Mouse (Mus musculus): ENCODE results near the gene Brsk2. TPM values are rescaled to one million over a fixed set of nuclear protein-coding genes. Genes with fewer than 3 reads are reported as not detected.

Gene Brsk2
- polyA plus RNA-seq, 1 experiment from 2014 or later, result 13.8 TPM

DNA sequence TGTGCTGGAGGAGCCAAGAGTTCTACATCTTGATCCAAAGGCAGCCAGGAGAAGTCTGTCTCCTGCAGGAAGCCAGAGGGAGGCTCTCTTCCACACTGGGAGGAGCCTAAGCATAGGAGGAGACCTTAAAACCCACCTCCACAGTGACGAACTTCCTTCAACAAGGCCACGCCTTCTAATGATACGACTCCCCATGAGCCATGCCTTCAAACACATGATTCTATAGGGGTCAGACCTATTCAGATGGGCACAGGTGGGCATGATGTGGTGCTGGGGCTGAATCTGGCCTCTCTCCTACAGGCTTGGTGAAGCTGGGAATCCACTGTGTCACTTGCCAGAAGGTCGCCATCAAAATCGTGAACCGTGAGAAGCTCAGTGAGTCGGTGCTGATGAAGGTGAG lies 31.7 kb downstream of the Brsk2 start:
- ATAC-seq (replicated peaks; ENCODE audit: low FRiP score) (no peak), DNase-seq (ENCODE audit: low spot score) (no peak)
- Histone ChIP-seq H3K27ac (ENCODE audit: low read depth, low read length) (no peak overlapping the region), H3K27me3 (ENCODE audit: control insufficient read depth, insufficient read depth, low read length) (no peaks in the 10 kb centered on the region), H3K4me2 (ENCODE audit: low read depth, low read length, severe bottlenecking) (no peak overlapping the region), H3K9ac (ENCODE audit: low read length) (no peak overlapping the region), H3K4me3 (ENCODE audit: low read depth, low read length) (no peak overlapping the region), H3K4me1 (replicated peaks; ENCODE audit: control insufficient read depth, insufficient read depth, low read length) (no peaks in the 10 kb centered on the region; the same call in 1 of the 2 replicates), H3K36me3 (ENCODE audit: control insufficient read depth, insufficient read depth, low read length) (peaks cover 4% of the 10 kb centered on the region; the same call in 1 of the 2 replicates), H3K9me3 (ENCODE audit: control insufficient read depth, low read length) (no peaks in the 10 kb centered on the region)
- WGBS, result 96% methylated on average over 7 of the region's 7 CpGs

DNA sequence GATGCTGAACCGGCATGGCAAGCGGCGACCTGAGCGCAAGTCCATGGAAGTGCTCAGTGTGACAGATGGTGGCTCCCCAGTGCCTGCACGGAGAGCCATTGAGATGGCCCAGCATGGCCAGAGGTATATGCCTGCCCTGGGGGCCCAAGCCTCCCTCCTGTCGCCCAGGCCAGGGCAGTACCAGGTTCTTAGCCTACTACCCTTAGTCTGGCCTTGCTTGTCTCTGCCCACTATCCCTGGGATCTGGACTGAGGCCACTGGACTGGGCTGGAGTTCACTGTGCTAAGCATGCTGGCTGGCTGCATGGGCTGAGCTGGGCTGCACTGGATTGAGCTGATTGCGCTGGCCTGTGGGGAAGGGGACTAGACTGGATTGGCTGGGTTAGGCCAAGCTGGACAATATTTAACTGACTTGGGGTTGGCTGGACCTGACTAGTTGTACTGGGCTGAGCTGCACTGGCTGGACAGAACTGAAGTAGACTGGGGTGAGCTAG lies 38.8 kb downstream of the Brsk2 start:
- no peaks in the 10 kb centered on the region for H3K27me3 ChIP-seq (ENCODE audit: control insufficient read depth, insufficient read depth, low read length)
- ATAC-seq (replicated peaks; ENCODE audit: low FRiP score) (no peak; the same call in 1 of the 2 replicates), DNase-seq (ENCODE audit: low spot score) (no peak)
- peaks cover 7% of the 10 kb centered on the region; the same call in 1 of the 2 replicates for H3K36me3 ChIP-seq (ENCODE audit: control insufficient read depth, insufficient read depth, low read length)
- WGBS, result 92% methylated on average over 7 of the region's 7 CpGs
- no peaks in the 10 kb centered on the region for H3K4me1 ChIP-seq (replicated peaks; ENCODE audit: control insufficient read depth, insufficient read depth, low read length)
- H3K4me3 ChIP-seq (ENCODE audit: low read depth, low read length), result no peak overlapping the region
- no peak overlapping the region for H3K27ac ChIP-seq (ENCODE audit: low read depth, low read length)
- H3K9me3 ChIP-seq (ENCODE audit: control insufficient read depth, low read length), result no peaks in the 10 kb centered on the region
- H3K9ac ChIP-seq (ENCODE audit: low read length), result no peak overlapping the region
- H3K4me2 ChIP-seq (ENCODE audit: low read depth, low read length, severe bottlenecking), result no peak overlapping the region

DNA sequence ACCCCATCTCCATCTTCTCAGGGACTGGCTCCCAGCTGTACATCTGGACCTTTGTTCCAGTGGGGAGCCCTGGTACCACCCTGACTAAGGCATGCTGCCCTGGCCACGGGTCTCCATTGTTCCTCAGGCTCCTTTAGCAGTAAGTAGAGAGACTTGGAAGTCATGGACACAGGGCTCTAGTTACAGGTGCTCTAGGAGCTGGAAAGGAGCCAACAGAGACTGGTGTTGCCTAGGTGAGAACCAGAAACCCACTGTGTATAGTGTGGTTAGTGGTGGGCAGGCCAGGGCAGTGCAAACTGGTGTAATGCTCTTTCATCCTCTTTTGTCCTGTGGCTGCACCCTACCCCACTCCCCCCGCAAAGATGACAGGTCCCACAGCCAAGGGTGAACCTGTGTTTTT lies 41.6 kb downstream of the Brsk2 start:
- no peak overlapping the region for H3K4me2 ChIP-seq (ENCODE audit: low read depth, low read length, severe bottlenecking)
- no peaks in the 10 kb centered on the region for H3K27me3 ChIP-seq (ENCODE audit: control insufficient read depth, insufficient read depth, low read length)
- no peak overlapping the region for H3K9ac ChIP-seq (ENCODE audit: low read length)
- peaks cover 6% of the 10 kb centered on the region; the same call in 1 of the 2 replicates for H3K36me3 ChIP-seq (ENCODE audit: control insufficient read depth, insufficient read depth, low read length)
- WGBS, result 88% methylated on average over 2 of the region's 2 CpGs
- H3K4me3 ChIP-seq (ENCODE audit: low read depth, low read length), result no peak overlapping the region
- no peaks in the 10 kb centered on the region for H3K4me1 ChIP-seq (replicated peaks; ENCODE audit: control insufficient read depth, insufficient read depth, low read length)
- 0 out of 2 replicates have a peak, but pooled peaks have one; percentile 29 for ATAC-seq (replicated peaks; ENCODE audit: low FRiP score)
- DNase-seq (ENCODE audit: low spot score), result no peak
- H3K27ac ChIP-seq (ENCODE audit: low read depth, low read length), result no peak overlapping the region
- no peaks in the 10 kb centered on the region for H3K9me3 ChIP-seq (ENCODE audit: control insufficient read depth, low read length)

DNA sequence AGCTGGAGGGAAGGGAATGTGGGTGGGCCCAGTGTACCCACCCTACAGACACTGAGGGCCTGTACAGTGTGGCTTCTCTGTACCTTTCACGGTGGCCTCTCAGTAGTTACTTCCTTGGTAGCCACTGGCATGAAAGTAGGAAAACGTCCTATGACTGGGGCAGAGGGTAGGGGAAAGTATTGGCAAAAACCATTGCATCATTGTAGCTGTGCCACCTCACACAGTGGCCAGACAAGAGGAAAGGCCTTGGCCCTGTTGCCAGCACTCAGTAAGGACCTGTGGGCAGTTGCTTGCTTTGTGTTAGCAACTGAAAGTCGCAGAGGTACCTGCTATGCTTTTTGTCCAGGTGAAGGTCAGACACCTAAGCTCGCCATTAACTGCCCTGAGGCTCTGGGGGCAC lies 44.6 kb downstream of the Brsk2 start:
- Histone ChIP-seq H3K36me3 (ENCODE audit: control insufficient read depth, insufficient read depth, low read length) (peaks cover 6% of the 10 kb centered on the region; the same call in 1 of the 2 replicates), H3K27me3 (ENCODE audit: control insufficient read depth, insufficient read depth, low read length) (no peaks in the 10 kb centered on the region), H3K4me2 (ENCODE audit: low read depth, low read length, severe bottlenecking) (no peak overlapping the region), H3K27ac (ENCODE audit: low read depth, low read length) (no peak overlapping the region), H3K9me3 (ENCODE audit: control insufficient read depth, low read length) (no peaks in the 10 kb centered on the region), H3K4me3 (ENCODE audit: low read depth, low read length) (no peak overlapping the region), H3K4me1 (replicated peaks; ENCODE audit: control insufficient read depth, insufficient read depth, low read length) (no peaks in the 10 kb centered on the region), H3K9ac (ENCODE audit: low read length) (no peak overlapping the region)
- 89% methylated on average over 4 of the region's 4 CpGs for WGBS
- ATAC-seq (replicated peaks; ENCODE audit: low FRiP score) (no peak), DNase-seq (ENCODE audit: low spot score) (no peak)

DNA sequence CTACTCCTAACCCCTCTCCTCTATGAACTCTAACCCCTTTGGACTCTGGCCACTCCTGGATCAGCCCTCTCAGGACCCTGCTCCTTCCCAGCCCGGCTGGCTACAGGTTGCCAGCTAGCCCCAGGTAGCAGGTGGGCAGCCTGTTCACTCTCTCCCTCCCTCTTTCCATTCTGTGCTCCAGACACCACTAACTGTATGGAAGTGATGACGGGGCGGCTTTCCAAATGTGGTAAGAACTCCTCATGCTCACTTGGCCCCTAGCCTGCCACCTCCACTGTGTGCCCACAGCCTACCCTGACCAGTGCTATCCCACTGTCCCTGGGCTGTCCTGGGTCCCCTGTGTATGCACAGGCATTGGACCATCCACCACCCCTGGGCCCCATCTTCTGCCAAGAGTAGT lies 51.1 kb downstream of the Brsk2 start:
- Histone ChIP-seq H3K4me1 (replicated peaks; ENCODE audit: control insufficient read depth, insufficient read depth, low read length) (no peaks in the 10 kb centered on the region), H3K36me3 (ENCODE audit: control insufficient read depth, insufficient read depth, low read length) (peaks cover 2% of the 10 kb centered on the region; the same call in 1 of the 2 replicates), H3K4me3 (ENCODE audit: low read depth, low read length) (no peak overlapping the region), H3K27me3 (ENCODE audit: control insufficient read depth, insufficient read depth, low read length) (no peaks in the 10 kb centered on the region), H3K27ac (ENCODE audit: low read depth, low read length) (no peak overlapping the region), H3K4me2 (ENCODE audit: low read depth, low read length, severe bottlenecking) (no peak overlapping the region), H3K9ac (ENCODE audit: low read length) (no peak overlapping the region), H3K9me3 (ENCODE audit: control insufficient read depth, low read length) (no peaks in the 10 kb centered on the region)
- 0 out of 2 replicates have a peak, but pooled peaks have one; percentile 22 for ATAC-seq (replicated peaks; ENCODE audit: low FRiP score)
- WGBS, result 86% methylated on average over 3 of the region's 3 CpGs
- DNase-seq (ENCODE audit: low spot score), result no peak

DNA sequence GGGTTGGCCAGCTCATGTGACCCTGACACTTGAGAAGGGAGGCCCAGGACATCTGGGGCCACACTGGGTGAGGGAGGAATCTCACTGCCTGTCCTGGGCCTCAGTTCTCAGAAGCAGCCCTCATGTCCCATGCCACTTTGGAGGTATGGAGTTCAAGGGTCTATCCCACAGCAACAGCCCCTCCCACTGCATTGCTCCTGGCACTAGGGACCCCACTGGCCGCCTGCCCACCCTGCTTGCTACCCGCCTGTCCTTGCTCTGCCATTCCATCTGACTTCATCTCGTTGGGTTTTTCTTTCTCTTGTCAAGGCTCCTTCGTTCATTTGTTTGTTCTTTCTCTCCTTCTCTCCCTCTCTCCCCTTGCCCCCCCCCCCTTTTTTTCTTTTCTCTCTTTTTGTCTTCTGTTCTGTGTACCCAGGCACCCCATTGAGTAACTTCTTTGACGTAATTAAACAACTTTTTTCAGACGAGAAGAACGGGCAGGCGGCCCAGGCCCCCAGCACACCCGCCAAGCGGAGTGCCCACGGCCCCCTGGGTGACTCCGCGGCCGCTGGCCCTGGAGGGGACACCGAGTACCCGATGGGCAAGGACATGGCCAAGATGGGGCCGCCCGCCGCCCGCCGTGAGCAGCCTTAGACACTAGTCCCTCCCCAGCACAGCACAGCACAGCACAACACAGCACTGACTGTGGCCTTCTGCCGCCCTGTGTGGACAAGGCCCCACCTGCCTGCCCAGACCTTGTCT lies 52.2 kb downstream of the Brsk2 start:
- no peaks in the 10 kb centered on the region for H3K27me3 ChIP-seq (ENCODE audit: control insufficient read depth, insufficient read depth, low read length)
- no peaks in the 10 kb centered on the region for H3K9me3 ChIP-seq (ENCODE audit: control insufficient read depth, low read length)
- WGBS, result 73% methylated on average over 22 of the region's 22 CpGs
- no peak overlapping the region for H3K4me3 ChIP-seq (ENCODE audit: low read depth, low read length)
- ATAC-seq (replicated peaks; ENCODE audit: low FRiP score) (no peak; the same call in 1 of the 2 replicates), DNase-seq (ENCODE audit: low spot score) (no peak)
- no peaks in the 10 kb centered on the region for H3K4me1 ChIP-seq (replicated peaks; ENCODE audit: control insufficient read depth, insufficient read depth, low read length)
- no peak overlapping the region for H3K9ac ChIP-seq (ENCODE audit: low read length)
- no peak overlapping the region for H3K4me2 ChIP-seq (ENCODE audit: low read depth, low read length, severe bottlenecking)
- no peak overlapping the region for H3K27ac ChIP-seq (ENCODE audit: low read depth, low read length)
- peaks cover 2% of the 10 kb centered on the region; the same call in 1 of the 2 replicates for H3K36me3 ChIP-seq (ENCODE audit: control insufficient read depth, insufficient read depth, low read length)

DNA sequence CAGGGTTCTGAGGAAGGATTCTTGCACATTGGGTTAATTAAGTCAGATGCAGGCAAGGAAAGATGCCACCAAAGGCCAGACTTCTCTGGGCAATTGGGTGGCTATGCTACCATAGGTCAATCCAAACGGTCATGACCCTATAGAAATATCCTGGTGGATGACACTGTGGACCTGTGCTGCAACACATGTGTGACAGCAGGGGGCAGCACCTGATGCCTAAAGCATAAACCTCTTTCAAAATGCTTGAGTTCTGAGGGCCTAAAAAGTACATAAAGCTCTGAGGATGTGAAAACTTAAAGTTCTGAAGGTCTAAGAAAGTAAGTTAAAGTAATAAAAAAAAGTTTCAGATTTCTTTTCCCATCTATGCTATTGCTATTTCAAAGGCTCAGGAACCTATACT lies 67.0 kb downstream of the Brsk2 start:
- no peak for ATAC-seq (replicated peaks; ENCODE audit: low FRiP score)
- no peak overlapping the region for H3K4me2 ChIP-seq (ENCODE audit: low read depth, low read length, severe bottlenecking)
- no peaks in the 10 kb centered on the region for H3K36me3 ChIP-seq (ENCODE audit: control insufficient read depth, insufficient read depth, low read length)
- no peak overlapping the region for H3K27ac ChIP-seq (ENCODE audit: low read depth, low read length)
- DNase-seq (ENCODE audit: low spot score), result peak; percentile 67
- no peak overlapping the region for H3K9ac ChIP-seq (ENCODE audit: low read length)
- no peaks in the 10 kb centered on the region for H3K27me3 ChIP-seq (ENCODE audit: control insufficient read depth, insufficient read depth, low read length)
- H3K9me3 ChIP-seq (ENCODE audit: control insufficient read depth, low read length), result no peaks in the 10 kb centered on the region
- no peaks in the 10 kb centered on the region for H3K4me1 ChIP-seq (replicated peaks; ENCODE audit: control insufficient read depth, insufficient read depth, low read length)
- WGBS, result 83% methylated on average over 1 of the region's 1 CpGs
- H3K4me3 ChIP-seq (ENCODE audit: low read depth, low read length), result no peak overlapping the region

DNA sequence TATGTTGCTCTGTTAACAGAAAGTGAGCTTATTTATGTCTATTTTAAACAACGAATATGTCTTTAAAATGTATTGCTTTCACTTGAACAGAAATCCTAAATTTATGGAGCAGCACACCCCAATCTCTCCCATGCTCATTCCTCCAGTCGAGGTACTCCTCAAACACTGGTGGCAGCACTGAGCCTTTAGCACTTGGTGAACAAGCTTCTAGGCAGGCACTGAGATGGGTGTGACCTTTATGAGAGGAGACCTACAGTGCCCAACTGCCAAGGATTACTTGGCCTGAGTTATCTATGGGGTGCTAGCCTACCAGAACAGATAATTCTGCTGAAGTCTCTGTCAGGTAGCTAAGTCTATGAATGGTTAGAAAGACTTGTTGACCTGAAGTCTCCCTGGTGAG lies 70.1 kb downstream of the Brsk2 start:
- H3K9me3 ChIP-seq (ENCODE audit: control insufficient read depth, low read length), result no peaks in the 10 kb centered on the region
- H3K9ac ChIP-seq (ENCODE audit: low read length), result no peak overlapping the region
- no peak for ATAC-seq (replicated peaks; ENCODE audit: low FRiP score)
- H3K27ac ChIP-seq (ENCODE audit: low read depth, low read length), result no peak overlapping the region
- H3K27me3 ChIP-seq (ENCODE audit: control insufficient read depth, insufficient read depth, low read length), result no peaks in the 10 kb centered on the region
- no peak for DNase-seq (ENCODE audit: low spot score)
- H3K36me3 ChIP-seq (ENCODE audit: control insufficient read depth, insufficient read depth, low read length), result no peaks in the 10 kb centered on the region
- no peaks in the 10 kb centered on the region for H3K4me1 ChIP-seq (replicated peaks; ENCODE audit: control insufficient read depth, insufficient read depth, low read length)
- WGBS, result 56% methylated on average over 2 of the region's 2 CpGs
- no peak overlapping the region for H3K4me2 ChIP-seq (ENCODE audit: low read depth, low read length, severe bottlenecking)
- H3K4me3 ChIP-seq (ENCODE audit: low read depth, low read length), result no peak overlapping the region

DNA sequence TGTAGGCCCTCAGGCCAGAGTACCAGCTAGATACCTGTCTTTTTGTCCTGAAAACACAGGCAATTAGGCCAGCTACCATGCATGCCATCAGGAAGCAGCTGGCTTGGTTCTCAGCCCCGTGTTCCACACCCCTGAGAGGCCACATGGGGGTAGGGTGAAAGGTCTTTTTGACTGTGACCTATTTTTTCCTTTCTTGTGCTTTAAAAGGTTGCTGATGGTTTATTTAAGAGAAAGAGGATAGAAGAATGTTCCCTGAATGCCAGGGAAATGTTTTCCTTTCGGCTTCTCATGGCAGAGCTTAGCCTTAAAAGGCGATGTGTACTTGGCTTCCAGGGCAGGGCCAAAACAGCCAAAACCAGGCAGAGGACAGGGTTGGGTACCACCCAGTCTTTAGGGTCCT lies 71.3 kb downstream of the Brsk2 start:
- ATAC-seq (replicated peaks; ENCODE audit: low FRiP score) (no peak), DNase-seq (ENCODE audit: low spot score) (no peak)
- Histone ChIP-seq H3K27ac (ENCODE audit: low read depth, low read length) (no peak overlapping the region), H3K9ac (ENCODE audit: low read length) (no peak overlapping the region), H3K4me3 (ENCODE audit: low read depth, low read length) (no peak overlapping the region), H3K36me3 (ENCODE audit: control insufficient read depth, insufficient read depth, low read length) (no peaks in the 10 kb centered on the region), H3K27me3 (ENCODE audit: control insufficient read depth, insufficient read depth, low read length) (no peaks in the 10 kb centered on the region), H3K4me1 (replicated peaks; ENCODE audit: control insufficient read depth, insufficient read depth, low read length) (no peaks in the 10 kb centered on the region), H3K4me2 (ENCODE audit: low read depth, low read length, severe bottlenecking) (no peak overlapping the region), H3K9me3 (ENCODE audit: control insufficient read depth, low read length) (no peaks in the 10 kb centered on the region)
- WGBS, result 74% methylated on average over 3 of the region's 3 CpGs

Data from forebrain, embryonic 11.5 days (tissue).